Mouse (Mus musculus): ENCODE data around the gene Hnrnpu. TPM values are rescaled to one million over a fixed set of nuclear protein-coding genes. Genes with fewer than 3 reads are reported as not detected.

Hnrnpu gene
- polyA plus RNA-seq, 1 experiment from 2014 or later: 418 TPM

GRCm38 (mm10) chr1:178320723-178321590 lies 16.6 kb downstream of the Hnrnpu start:
- H3K36me3 ChIP-seq: peaks cover 44% of the 10 kb centered on the region
- WGBS: 32% methylated on average over 5 of the region's 5 CpGs
- H3K4me1 ChIP-seq: peaks cover 23% of the 10 kb centered on the region
- peak overlapping the region; percentile 71 for H3K4me2 ChIP-seq
- H3K4me3 ChIP-seq: peak overlapping the region; percentile 67
- no peak for ATAC-seq (ENCODE audit: insufficient number of reproducible peaks, insufficient read depth, low FRiP score, low TSS enrichment, low read depth)
- peak overlapping the region; percentile 100 for H3K27ac ChIP-seq
- H3K27me3 ChIP-seq: no peaks in the 10 kb centered on the region
- peak overlapping the region; percentile 93 for H3K9ac ChIP-seq
- H3K9me3 ChIP-seq: no peaks in the 10 kb centered on the region

- Histone ChIP-seq H3K36me3 (peaks cover 39% of the 10 kb centered on the region), H3K27me3 (no peaks in the 10 kb centered on the region), H3K4me3 (peak overlapping the region; percentile 67), H3K4me2 (peak overlapping the region; percentile 71), H3K4me1 (peaks cover 23% of the 10 kb centered on the region), H3K27ac (peak overlapping the region; percentile 100), H3K9ac (peak overlapping the region; percentile 93), H3K9me3 (no peaks in the 10 kb centered on the region)
- no peak for ATAC-seq (ENCODE audit: insufficient number of reproducible peaks, insufficient read depth, low FRiP score, low TSS enrichment, low read depth)
- WGBS: 17% methylated on average over 8 of the region's 8 CpGs
These were observed 17.4 kb downstream of the Hnrnpu start for GRCm38 (mm10) chr1:178320038-178320722.

- WGBS: 1% methylated on average over 12 of the region's 12 CpGs
These were observed 18.1 kb downstream of the Hnrnpu start for GRCm38 (mm10) chr1:178319295-178320037.

GRCm38 (mm10) chr1:178318389-178319184 lies 19.0 kb downstream of the Hnrnpu start, which contains the start of gene Cox20:
Gene Cox20 (plus strand): TSS chr1:178319130.
- Histone ChIP-seq H3K36me3 (peaks cover 27% of the 10 kb centered on the region), H3K4me3 (peak within 1 kb of the TSS; percentile 67), H3K4me2 (peak within 1 kb of the TSS; percentile 71), H3K9ac (peak within 1 kb of the TSS; percentile 93), H3K27me3 (no peaks in the 10 kb centered on the region), H3K4me1 (peaks cover 23% of the 10 kb centered on the region), H3K27ac (peak within 1 kb of the TSS; percentile 100), H3K9me3 (no peaks in the 10 kb centered on the region)
- WGBS: under 1% methylated on average over 83 of the region's 83 CpGs
- ATAC-seq (ENCODE audit: insufficient number of reproducible peaks, insufficient read depth, low FRiP score, low TSS enrichment, low read depth): peak; percentile 95

More at GRCm38 (mm10) chr1:178319295-178320037, 18.1 kb downstream of the Hnrnpu start:
- peaks cover 32% of the 10 kb centered on the region for H3K36me3 ChIP-seq
- H3K27me3 ChIP-seq: no peaks in the 10 kb centered on the region
- H3K27ac ChIP-seq: peak overlapping the region; percentile 100
- H3K4me2 ChIP-seq: peak overlapping the region; percentile 71
- peaks cover 23% of the 10 kb centered on the region for H3K4me1 ChIP-seq
- H3K9ac ChIP-seq: peak overlapping the region; percentile 93
- no peaks in the 10 kb centered on the region for H3K9me3 ChIP-seq
- peak; percentile 49 for ATAC-seq (ENCODE audit: insufficient number of reproducible peaks, insufficient read depth, low FRiP score, low TSS enrichment, low read depth)
- H3K4me3 ChIP-seq: peak overlapping the region; percentile 67

GRCm38 (mm10) chr1:178318002-178318388 lies 19.6 kb downstream of the Hnrnpu start:
- Histone ChIP-seq H3K4me2 (peak overlapping the region; percentile 71), H3K4me3 (peak overlapping the region; percentile 67), H3K4me1 (peaks cover 23% of the 10 kb centered on the region), H3K27me3 (no peaks in the 10 kb centered on the region), H3K9ac (peak overlapping the region; percentile 93), H3K27ac (peak overlapping the region; percentile 100), H3K36me3 (peaks cover 21% of the 10 kb centered on the region), H3K9me3 (no peaks in the 10 kb centered on the region)
- WGBS: under 1% methylated on average over 17 of the region's 17 CpGs
- peak; percentile 66 for ATAC-seq (ENCODE audit: insufficient number of reproducible peaks, insufficient read depth, low FRiP score, low TSS enrichment, low read depth)

- Histone ChIP-seq H3K4me2 (peak overlapping the region; percentile 71), H3K4me3 (peak overlapping the region; percentile 67), H3K27ac (peak overlapping the region; percentile 100), H3K36me3 (peaks cover 16% of the 10 kb centered on the region; the same call in 1 of the 2 replicates), H3K9ac (peak overlapping the region; percentile 93; the same call in 1 of the 2 replicates), H3K9me3 (no peaks in the 10 kb centered on the region), H3K4me1 (peaks cover 23% of the 10 kb centered on the region), H3K27me3 (no peaks in the 10 kb centered on the region)
- no peak for ATAC-seq (ENCODE audit: insufficient number of reproducible peaks, insufficient read depth, low FRiP score, low TSS enrichment, low read depth)
- 40% methylated on average over 10 of the region's 10 CpGs for WGBS
These were observed 20.2 kb downstream of the Hnrnpu start for GRCm38 (mm10) chr1:178317275-178318001.

- Histone ChIP-seq H3K4me3 (no peak overlapping the region), H3K27ac (no peak overlapping the region), H3K9ac (no peak overlapping the region), H3K4me1 (peaks cover 7% of the 10 kb centered on the region; the same call in 1 of the 2 replicates), H3K36me3 (no peaks in the 10 kb centered on the region), H3K9me3 (no peaks in the 10 kb centered on the region), H3K4me2 (no peak overlapping the region), H3K27me3 (no peaks in the 10 kb centered on the region)
- no peak for ATAC-seq (ENCODE audit: insufficient number of reproducible peaks, insufficient read depth, low FRiP score, low TSS enrichment, low read depth)
- 85% methylated on average over 2 of the region's 2 CpGs for WGBS
These were observed 23.4 kb downstream of the Hnrnpu start for GRCm38 (mm10) chr1:178314236-178314635.

GRCm38 (mm10) chr1:178313039-178313597 lies 24.5 kb downstream of the Hnrnpu start:
- no peak overlapping the region for H3K9ac ChIP-seq
- peaks cover 7% of the 10 kb centered on the region; the same call in 1 of the 2 replicates for H3K4me1 ChIP-seq
- no peaks in the 10 kb centered on the region for H3K27me3 ChIP-seq
- H3K36me3 ChIP-seq: no peaks in the 10 kb centered on the region
- WGBS: 94% methylated on average over 1 of the region's 1 CpGs
- H3K27ac ChIP-seq: no peak overlapping the region
- no peaks in the 10 kb centered on the region for H3K9me3 ChIP-seq
- no peak overlapping the region for H3K4me3 ChIP-seq
- no peak for ATAC-seq (ENCODE audit: insufficient number of reproducible peaks, insufficient read depth, low FRiP score, low TSS enrichment, low read depth)
- no peak overlapping the region for H3K4me2 ChIP-seq

GRCm38 (mm10) chr1:178310128-178310527 lies 27.5 kb downstream of the Hnrnpu start:
- Histone ChIP-seq H3K9ac (no peak overlapping the region), H3K36me3 (no peaks in the 10 kb centered on the region), H3K27ac (no peak overlapping the region), H3K27me3 (no peaks in the 10 kb centered on the region), H3K4me1 (no peaks in the 10 kb centered on the region), H3K4me3 (no peak overlapping the region), H3K9me3 (no peaks in the 10 kb centered on the region), H3K4me2 (no peak overlapping the region)
- no peak for ATAC-seq (ENCODE audit: insufficient number of reproducible peaks, insufficient read depth, low FRiP score, low TSS enrichment, low read depth)
- WGBS: 66% methylated on average over 1 of the region's 1 CpGs

GRCm38 (mm10) chr1:178309487-178309886 lies 28.1 kb downstream of the Hnrnpu start:
- no peaks in the 10 kb centered on the region for H3K27me3 ChIP-seq
- no peak overlapping the region for H3K4me3 ChIP-seq
- no peak overlapping the region for H3K4me2 ChIP-seq
- no peak overlapping the region for H3K9ac ChIP-seq
- ATAC-seq (ENCODE audit: insufficient number of reproducible peaks, insufficient read depth, low FRiP score, low TSS enrichment, low read depth): no peak
- H3K36me3 ChIP-seq: no peaks in the 10 kb centered on the region
- no peaks in the 10 kb centered on the region for H3K4me1 ChIP-seq
- H3K27ac ChIP-seq: no peak overlapping the region
- WGBS: 67% methylated on average over 2 of the region's 2 CpGs
- H3K9me3 ChIP-seq: no peaks in the 10 kb centered on the region

Measured in embryonic facial prominence, embryonic 13.5 days (tissue).